ENCODE assay signal across 8 mouse cellular contexts in genomic region chr15:102721980-102722475, GRCm38 (mm10). TPM values are rescaled to one million over a fixed set of nuclear protein-coding genes. Genes with fewer than 3 reads are reported as not detected.
DNase-seq lines count a peak whose midpoint lies in the region; ATAC-seq and TF ChIP-seq lines count a peak whose summit lies in the region.

Gene Calcoco1 (minus strand): TSS chr15:102722178.

- peak within 1 kb of the TSS; percentile 71 for H3K9ac ChIP-seq in heart, embryonic 15.5 days
- peak within 1 kb of the TSS; percentile 77 for H3K9ac ChIP-seq in liver, embryonic 14.5 days (replicated peaks)
- H3K9ac ChIP-seq in neural tube, embryonic 11.5 days (ENCODE audit: low read length) = peak within 1 kb of the TSS; percentile 52
- peak within 1 kb of the TSS; percentile 75 for H3K9ac ChIP-seq in stomach, postnatal 0 days (ENCODE audit: low read length)

- DNase-seq in CD8-positive naive resting alpha-beta T cell, adult 2 months (ENCODE audit: low read depth in 2 of 2, low spot score in 2 of 2) = peak; percentile 88 to 91
- peak; percentile 93 for DNase-seq in c-Kit-positive CD71-negative TER-119-negative erythroid progenitor cells, embryonic 14.5 days (ENCODE audit: low read depth)
- peak; percentile 100 for DNase-seq in forebrain, embryonic 10.5 days (ENCODE audit: extremely low spot score, low spot score)
- peak; percentile 97 to 98 for DNase-seq in kidney, postnatal 25 days
- DNase-seq in liver, embryonic 14.5 days (ENCODE audit: low read depth in 3 of 3, low spot score in 3 of 3) = peak; percentile 90 to 94 (median 92)
- DNase-seq in neural tube, embryonic 11.5 days (ENCODE audit: low spot score) = peak; percentile 98
- DNase-seq in stomach, postnatal 0 days (ENCODE audit: low spot score) = peak; percentile 99

- H3K4me1 ChIP-seq in forebrain, embryonic 10.5 days = peaks cover 19% of the 10 kb centered on the region
- peaks cover 22% of the 10 kb centered on the region for H3K4me1 ChIP-seq in heart, embryonic 15.5 days (replicated peaks)
- peaks cover 2 to 12% of the 10 kb centered on the region in 2 experiments; a peak in 3 of 4 replicates for H3K4me1 ChIP-seq in liver, embryonic 14.5 days (replicated peaks; ENCODE audit: control insufficient read depth in 2 of 2, insufficient read depth in 2 of 2, low read length in 1 of 2)
- H3K4me1 ChIP-seq in neural tube, embryonic 11.5 days (ENCODE audit: control insufficient read depth, insufficient read depth, low read length) = peaks cover 6% of the 10 kb centered on the region; the same call in 1 of the 2 replicates
- 0 out of 2 replicates have a peak, but pooled peaks cover 4% of the 10 kb centered on the region for H3K4me1 ChIP-seq in stomach, postnatal 0 days (replicated peaks; ENCODE audit: control insufficient read depth, insufficient read depth)

- peak within 1 kb of the TSS; percentile 70 for H3K4me3 ChIP-seq in forebrain, embryonic 10.5 days
- H3K4me3 ChIP-seq in heart, embryonic 15.5 days = peak within 1 kb of the TSS; percentile 79
- H3K4me3 ChIP-seq in liver, embryonic 14.5 days (ENCODE audit: insufficient read depth in 1 of 2, low read depth in 2 of 2, low read length in 2 of 2) = peak within 1 kb of the TSS; percentile 74 to 95
- peak within 1 kb of the TSS; percentile 64 for H3K4me3 ChIP-seq in neural tube, embryonic 11.5 days (ENCODE audit: low read depth, low read length)
- peak within 1 kb of the TSS; percentile 74 for H3K4me3 ChIP-seq in stomach, postnatal 0 days (ENCODE audit: low read depth, low read length)

- peak within 1 kb of the TSS; percentile 64 for H3K4me2 ChIP-seq in heart, embryonic 15.5 days
- H3K4me2 ChIP-seq in liver, embryonic 14.5 days (ENCODE audit: low read depth) = peak within 1 kb of the TSS; percentile 78
- peak within 1 kb of the TSS; percentile 69 for H3K4me2 ChIP-seq in neural tube, embryonic 11.5 days (ENCODE audit: low read depth)
- peak within 1 kb of the TSS; percentile 53 for H3K4me2 ChIP-seq in stomach, postnatal 0 days (replicated peaks; ENCODE audit: low read depth)

- ATAC-seq in heart, embryonic 15.5 days (replicated peaks; ENCODE audit: insufficient number of reproducible peaks, insufficient read depth, low FRiP score, low read depth) = peak; percentile 99
- ATAC-seq in liver, embryonic 14.5 days (ENCODE audit: insufficient read depth) = peak; percentile 100
- peak; percentile 98 for ATAC-seq in neural tube, embryonic 11.5 days (ENCODE audit: insufficient read depth, low FRiP score, low TSS enrichment)
- peak; percentile 100 for ATAC-seq in stomach, postnatal 0 days (ENCODE audit: low FRiP score, low TSS enrichment)

- H3K27ac ChIP-seq in forebrain, embryonic 10.5 days = peak within 1 kb of the TSS; percentile 76
- H3K27ac ChIP-seq in heart, embryonic 15.5 days = peak within 1 kb of the TSS; percentile 93
- no peak within 1 kb of the TSS; the same call in 1 of the 2 replicates for H3K27ac ChIP-seq in liver, embryonic 14.5 days
- no peak within 1 kb of the TSS for H3K27ac ChIP-seq in neural tube, embryonic 11.5 days (ENCODE audit: low read depth, low read length)
- peak within 1 kb of the TSS; percentile 8; the same call in 1 of the 2 replicates for H3K27ac ChIP-seq in stomach, postnatal 0 days (replicated peaks)

- 1% methylated on average over 27 of the region's 27 CpGs for WGBS in forebrain, embryonic 10.5 days
- WGBS in heart, embryonic 15.5 days = 2% methylated on average over 27 of the region's 27 CpGs
- 3% methylated on average over 27 of the region's 27 CpGs for WGBS in liver, embryonic 14.5 days (ENCODE audit: insufficient replicate concordance)
- 1% methylated on average over 27 of the region's 27 CpGs for WGBS in neural tube, embryonic 11.5 days
- WGBS in stomach, postnatal 0 days = 1% methylated on average over 27 of the region's 27 CpGs

- TF ChIP-seq EP300 in liver, embryonic 14.5 days (IDR thresholded peaks at IDR 0.05; ENCODE audit: low read depth) = no peak
- no peak for TF ChIP-seq EP300 in stomach, postnatal 0 days (optimal IDR thresholded peaks at IDR 0.05)

- H3K27me3 ChIP-seq in forebrain, embryonic 10.5 days (ENCODE audit: poor library complexity, severe bottlenecking) = no peaks in the 10 kb centered on the region
- no peaks in the 10 kb centered on the region for H3K27me3 ChIP-seq in heart, embryonic 15.5 days
- H3K27me3 ChIP-seq in liver, embryonic 14.5 days (ENCODE audit: control insufficient read depth, insufficient read depth, low read length) = no peaks in the 10 kb centered on the region
- no peaks in the 10 kb centered on the region for H3K27me3 ChIP-seq in neural tube, embryonic 11.5 days (ENCODE audit: control insufficient read depth, insufficient read depth, low read length)
- no peaks in the 10 kb centered on the region for H3K27me3 ChIP-seq in stomach, postnatal 0 days (ENCODE audit: control insufficient read depth, insufficient read depth, low read length)

- peaks cover 7% of the 10 kb centered on the region; the same call in 1 of the 2 replicates for H3K36me3 ChIP-seq in forebrain, embryonic 10.5 days (replicated peaks)
- peaks cover 20% of the 10 kb centered on the region for H3K36me3 ChIP-seq in heart, embryonic 15.5 days
- H3K36me3 ChIP-seq in liver, embryonic 14.5 days (replicated peaks; ENCODE audit: control insufficient read depth, insufficient read depth, low read depth) = no peaks in the 10 kb centered on the region
- no peaks in the 10 kb centered on the region for H3K36me3 ChIP-seq in neural tube, embryonic 11.5 days (ENCODE audit: control insufficient read depth, insufficient read depth, low read length)
- H3K36me3 ChIP-seq in stomach, postnatal 0 days (ENCODE audit: control insufficient read depth, insufficient read depth, low read length) = peaks cover 10% of the 10 kb centered on the region

- H3K9me3 ChIP-seq in forebrain, embryonic 10.5 days = no peaks in the 10 kb centered on the region
- no peaks in the 10 kb centered on the region for H3K9me3 ChIP-seq in heart, embryonic 15.5 days (replicated peaks)
- no peaks in the 10 kb centered on the region for H3K9me3 ChIP-seq in liver, embryonic 14.5 days (ENCODE audit: control insufficient read depth, low read length)
- no peaks in the 10 kb centered on the region for H3K9me3 ChIP-seq in neural tube, embryonic 11.5 days (ENCODE audit: control insufficient read depth, low read length)
- no peaks in the 10 kb centered on the region for H3K9me3 ChIP-seq in stomach, postnatal 0 days (ENCODE audit: control insufficient read depth, low read length)

- TF ChIP-seq CTCF in liver, embryonic 14.5 days (IDR thresholded peaks at IDR 0.05; ENCODE audit: low read depth) = no peak
- TF ChIP-seq CTCF in stomach, postnatal 0 days (IDR thresholded peaks at IDR 0.05; ENCODE audit: low read depth) = no peak

RNA-seq across cellular contexts. Expression of gene Calcoco1, which starts in this region (rescaled TPM):
- polyA plus RNA-seq in forebrain, embryonic 10.5 days (2016; fragmentation: Nextera tagmentation; extraction: Ambion mirVana) = 21.9 and 24.0 TPM in 2 replicates
- 62.8 and 79.1 TPM in 2 replicates for polyA plus RNA-seq in heart, embryonic 15.5 days (2015; fragmentation: Nextera tagmentation; extraction: Ambion mirVana)
- 5.6 and 5.7 TPM in 2 replicates for polyA plus RNA-seq in liver, embryonic 14.5 days (2012; rRNA removed)
- polyA plus RNA-seq in liver, embryonic 14.5 days (2014; fragmentation: Nextera tagmentation; extraction: Ambion mirVana) = 8.4 TPM in 2 replicates
- 36.7 and 40.9 TPM in 2 replicates for polyA plus RNA-seq in neural tube, embryonic 11.5 days (2014; fragmentation: Nextera tagmentation; extraction: Ambion mirVana)
- polyA plus RNA-seq in stomach, postnatal 0 days (2015; fragmentation: Nextera tagmentation; extraction: Ambion mirVana) = 25.5 and 27.6 TPM in 2 replicates

Comparison
In these comparisons a context has a peak if more than half of its experiments do, and no peak if none do; other contexts are left out.
1. H3K27ac ChIP-seq: peak in forebrain, embryonic 10.5 days (single experiment), heart, embryonic 15.5 days (single experiment) and stomach, postnatal 0 days (single experiment); none in liver, embryonic 14.5 days (single experiment) and neural tube, embryonic 11.5 days (single experiment).
2. Peak in every context shown above with its lines, with median percentiles within 50 percentile points of each other: DNase-seq, H3K4me3 ChIP-seq, ATAC-seq, H3K4me2 ChIP-seq and H3K9ac ChIP-seq.